Mouse (Mus musculus) lung, postnatal 10 days (tissue): ENCODE measurements at regions not wholly inside any gene's neighbourhood (a gene's known extent, or its start where the extent isn't known, plus 50 kb on each side); places are given as distances from the start of the nearest gene placed in this dataset.
A peak's percentile ranks its signal among the peaks of the same experiment; 100 is the strongest.
"Not testable (repeated sequence)": the region's sequence is repeated elsewhere in the genome, so short reads cannot be mapped to it uniquely, and the experiment has no call there.

Experiments used
- DNase-seq: peaks from one replicate; pipeline ENCODE4 v3.0.0; 2021

DNA sequence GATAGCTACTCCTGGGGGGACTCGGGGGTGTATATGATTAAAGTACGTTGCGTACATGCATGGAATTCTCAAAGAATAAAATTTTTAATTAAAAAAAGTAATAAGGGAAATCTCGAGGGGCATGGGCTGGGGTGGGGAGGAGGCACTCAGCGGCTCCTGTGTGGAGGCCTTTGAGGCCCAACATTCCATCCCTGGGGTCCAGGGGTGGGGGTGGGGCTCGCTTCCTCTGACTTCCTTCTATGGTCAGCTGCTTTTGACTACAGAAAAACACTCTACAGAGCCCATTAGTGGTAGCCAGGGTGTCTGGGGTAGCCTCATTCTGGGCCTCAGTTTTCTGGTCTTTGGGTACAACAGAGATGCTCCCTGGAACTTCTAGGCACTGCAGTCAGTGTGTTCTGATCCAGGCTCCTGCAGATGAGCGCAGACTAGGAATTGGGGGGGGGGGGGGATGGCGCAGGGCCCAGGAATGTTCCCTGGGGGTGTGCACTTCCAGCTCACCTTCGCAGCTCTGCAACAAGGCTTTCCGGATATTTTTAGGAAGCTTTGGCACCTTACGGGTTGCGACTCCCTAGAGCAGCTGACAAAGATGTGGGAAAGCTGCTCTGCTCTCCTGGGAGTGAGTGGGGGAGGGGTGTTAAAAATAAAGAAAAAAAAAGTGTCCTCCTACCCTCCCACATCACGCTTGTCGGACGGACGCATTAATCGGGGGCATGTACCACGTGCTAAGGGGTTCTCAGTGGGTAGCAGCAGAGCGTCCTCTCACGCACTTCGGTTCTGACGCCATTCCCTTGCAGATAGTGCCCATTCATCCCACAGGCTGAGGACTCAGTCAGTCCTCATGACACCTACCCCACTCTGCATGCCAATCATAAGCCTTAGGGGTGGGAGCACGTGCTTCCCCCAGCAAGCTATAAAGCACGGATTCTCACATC, 89.1 kb downstream of the Rhob start:
- no peak for DNase-seq

DNA sequence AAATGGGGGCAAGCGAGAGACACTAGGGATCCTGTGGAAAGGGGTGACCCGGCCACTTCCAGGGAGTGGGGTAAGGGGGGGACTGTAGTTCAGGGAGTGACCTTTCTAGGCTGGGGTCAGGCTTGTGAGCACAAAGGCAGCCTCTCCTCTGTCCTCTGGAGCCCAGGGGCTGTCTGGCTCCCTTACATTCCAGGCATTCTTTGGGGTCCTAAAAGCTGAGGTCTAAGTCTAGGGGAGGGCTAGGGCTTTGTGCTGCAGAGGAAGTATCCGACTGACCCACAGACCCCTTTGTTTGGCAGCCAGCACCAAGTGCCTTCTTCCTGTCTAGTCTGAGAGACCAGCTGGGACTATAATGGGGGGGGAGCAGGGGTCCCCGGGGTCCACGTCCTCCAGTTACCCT, 88.9 kb downstream of the Hs1bp3 start:
- DNase-seq = peak; percentile 56

DNA sequence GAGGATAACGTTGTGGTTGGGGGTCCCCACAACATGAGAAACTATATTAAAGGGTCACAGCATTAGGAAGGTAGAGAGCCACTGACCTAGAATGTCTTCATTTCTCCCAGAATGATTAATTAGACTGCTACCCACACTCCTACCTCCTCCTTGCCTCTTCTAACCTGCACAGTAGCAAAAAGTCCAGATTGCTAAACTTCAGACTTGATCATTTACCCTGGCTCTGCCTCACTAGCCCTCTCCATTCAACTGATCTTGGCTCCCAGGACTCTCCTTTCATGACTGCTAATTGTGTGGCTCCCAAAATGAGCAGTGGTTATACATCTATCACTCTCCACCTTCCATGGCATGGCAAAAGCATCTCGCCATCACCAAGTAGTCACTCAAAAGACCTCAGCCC, 88.1 kb downstream of the Hs1bp3 start:
- no peak for DNase-seq

- no peak for DNase-seq
Measured at GRCm38 (mm10) chr12:8400345-8401130, 87.3 kb downstream of the Hs1bp3 start.

DNA sequence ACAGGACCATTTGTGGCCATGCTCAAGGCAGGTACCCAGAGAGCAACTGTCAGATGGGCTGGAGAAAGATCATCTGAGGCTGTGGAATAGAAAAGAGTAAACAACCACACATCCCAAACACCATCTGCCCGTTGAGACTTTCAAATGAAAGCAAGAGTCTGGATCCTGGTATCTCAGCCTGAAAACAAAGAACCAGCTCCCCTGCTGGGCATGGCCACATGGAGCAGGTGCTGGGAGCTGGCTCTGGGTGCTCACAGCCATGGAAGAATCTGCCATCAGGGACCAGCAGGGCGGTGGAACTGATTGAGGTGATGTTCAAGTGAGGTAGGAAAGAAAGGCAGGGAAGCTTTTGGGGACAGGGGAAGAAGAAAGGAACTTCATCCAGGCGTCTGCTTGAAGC, 85.6 kb downstream of the Hs1bp3 start:
- DNase-seq = no peak

DNA sequence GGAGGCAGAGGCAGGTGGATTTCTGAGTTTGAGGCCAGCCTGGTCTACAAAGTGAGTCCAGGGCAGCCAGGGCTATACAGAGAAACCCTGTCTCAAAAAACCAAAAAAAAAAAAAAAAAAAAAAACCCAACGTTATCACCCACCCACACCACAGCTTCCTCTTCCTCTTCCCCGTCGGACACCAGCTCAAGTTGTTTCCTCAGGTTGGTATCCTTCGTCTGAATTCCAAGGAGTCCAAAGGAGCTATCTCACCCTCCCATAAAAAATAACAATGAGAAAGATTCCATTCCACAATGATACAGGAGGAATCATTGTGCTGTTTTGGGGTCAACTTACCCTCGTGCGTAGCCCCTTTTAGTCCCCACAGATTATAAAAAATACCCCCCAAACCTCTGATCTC, 83.2 kb downstream of the Hs1bp3 start:
- DNase-seq = not testable (repeated sequence)

DNA sequence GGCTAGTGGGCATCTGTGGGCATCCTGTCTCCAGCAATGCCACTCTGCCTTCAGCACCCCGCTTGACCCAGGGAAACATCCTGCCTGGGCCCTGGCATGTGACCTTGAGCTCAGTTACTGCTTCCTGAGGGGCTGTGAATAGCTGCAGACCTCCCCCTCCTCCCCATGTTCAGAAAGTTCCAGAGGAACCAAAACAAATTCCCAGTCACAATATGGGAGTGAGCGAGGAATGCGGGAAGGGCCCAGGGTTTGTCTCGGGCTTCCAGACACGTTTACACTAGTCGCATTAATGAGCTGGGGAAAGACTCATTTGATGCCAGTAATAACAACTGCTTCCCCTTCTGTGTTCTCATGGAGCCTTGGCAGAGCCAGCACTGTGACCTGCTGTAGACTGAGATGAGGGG, 81.7 kb downstream of the Hs1bp3 start:
- peak; percentile 87 for DNase-seq

- no peak for DNase-seq
Measured at GRCm38 (mm10) chr12:8393976-8394375, 80.7 kb downstream of the Hs1bp3 start.
